Mouse (Mus musculus) lung, embryonic 16.5 days (tissue): ENCODE data around the gene Zfhx3. TPM values are rescaled to one million over a fixed set of nuclear protein-coding genes. Genes with fewer than 3 reads are reported as not detected.
"Not testable (repeated sequence)": the region's sequence is repeated elsewhere in the genome, so short reads cannot be mapped to it uniquely, and the experiment has no call there.

Experiments used
- ATAC-seq: fragments of 200-750 bp; cut with Nextera tagmentation; 2 replicates; pipeline ENCODE4 v1.8.0; 2017; ENCODE audit warnings: low read depth, mild to moderate bottlenecking, moderate library complexity
- H3K27ac ChIP-seq: fragments of 300-500 bp; sonication (generic); 2 replicates; pipeline ENCODE4 v1.5.1; 2014; ENCODE audit warnings: mild to moderate bottlenecking, control low read depth, low read length
- H3K27me3 ChIP-seq: fragments of 300-500 bp; sonication (generic); 2 replicates; pipeline ENCODE4 v1.6.1; 2014; ENCODE audit warnings: low read depth, low read length, mixed read lengths; ENCODE audit not compliant: control insufficient read depth, insufficient read depth
- H3K36me3 ChIP-seq: fragments of 300-500 bp; sonication (generic); 2 replicates; pipeline ENCODE4 v1.6.1; 2014; ENCODE audit warnings: low read length; ENCODE audit not compliant: control insufficient read depth, insufficient read depth
- H3K4me1 ChIP-seq: fragments of 300-500 bp; sonication (generic); replicated peaks from 2 replicates; pipeline ENCODE4 v1.6.1; 2014; ENCODE audit warnings: low read length, mixed read lengths; ENCODE audit not compliant: control insufficient read depth, insufficient read depth
- H3K4me2 ChIP-seq: fragments of 300-500 bp; sonication (generic); 2 replicates; pipeline ENCODE4 v1.6.1; 2014; ENCODE audit warnings: low read depth, low read length, control low read depth
- H3K4me3 ChIP-seq: fragments of 300-500 bp; sonication (generic); 2 replicates; pipeline ENCODE4 v1.5.1; 2014; ENCODE audit warnings: mild to moderate bottlenecking, low read length, control low read depth
- H3K9ac ChIP-seq: fragments of 300-500 bp; sonication (generic); 2 replicates; pipeline ENCODE4 v1.6.1; 2014; ENCODE audit warnings: low read length, control low read depth
- H3K9me3 ChIP-seq: fragments of 300-500 bp; sonication (generic); 2 replicates; pipeline ENCODE4 v1.6.1; 2016; ENCODE audit warnings: low read length; ENCODE audit not compliant: control insufficient read depth
- WGBS: fragments of 180-500 bp; shearing (Covaris S2); extraction: QIAGEN DNeasy Blood & Tissue Kit; methylation state at CpG from one replicate; pipeline ENCODE4 v1.1.7; 2014; 5-methylcytosine and 5-hydroxymethylcytosine counted together
- polyA plus RNA-seq: library from polyadenylated mRNA; unstranded; fragments of >200 nt; fragmentation: Nextera tagmentation; extraction: Ambion mirVana; gene quantifications from 2 replicates; pipeline ENCODE4 v1.2.1, GENCODE M21; 2015

Gene Zfhx3
- polyA plus RNA-seq: 11.9 and 12.7 TPM in 2 replicates

GRCm38 (mm10) chr8:107941922-107942694, at the start of gene Zfhx3:
Gene Zfhx3 (plus strand): TSS chr8:107942644.
- peaks cover 22% of the 10 kb centered on the region for H3K27me3 ChIP-seq
- peaks cover 11% of the 10 kb centered on the region for H3K4me1 ChIP-seq
- H3K9ac ChIP-seq: no peak within 1 kb of the TSS
- no peak for ATAC-seq
- peak within 1 kb of the TSS; percentile 43 for H3K4me2 ChIP-seq
- WGBS: 21% methylated on average over 11 of the region's 11 CpGs
- peak within 1 kb of the TSS; percentile 4 for H3K4me3 ChIP-seq
- H3K36me3 ChIP-seq: no peaks in the 10 kb centered on the region
- no peak within 1 kb of the TSS for H3K27ac ChIP-seq
- H3K9me3 ChIP-seq: no peaks in the 10 kb centered on the region

GRCm38 (mm10) chr8:107918984-107919383, 23.5 kb upstream of the Zfhx3 start:
- H3K36me3 ChIP-seq: no peaks in the 10 kb centered on the region
- H3K4me3 ChIP-seq: no peak overlapping the region
- ATAC-seq: no peak
- H3K27ac ChIP-seq: no peak overlapping the region
- H3K4me1 ChIP-seq: no peaks in the 10 kb centered on the region
- H3K27me3 ChIP-seq: no peaks in the 10 kb centered on the region
- H3K9ac ChIP-seq: no peak overlapping the region
- 88% methylated on average over 12 of the region's 12 CpGs for WGBS
- H3K4me2 ChIP-seq: no peak overlapping the region
- no peaks in the 10 kb centered on the region for H3K9me3 ChIP-seq

GRCm38 (mm10) chr8:107926149-107926548, 16.3 kb upstream of the Zfhx3 start:
- ATAC-seq: peak; percentile 76
- Histone ChIP-seq H3K9me3 (no peaks in the 10 kb centered on the region), H3K4me1 (no peaks in the 10 kb centered on the region), H3K27me3 (no peaks in the 10 kb centered on the region), H3K36me3 (no peaks in the 10 kb centered on the region), H3K4me3 (peak overlapping the region; percentile 0; the same call in 1 of the 2 replicates), H3K4me2 (peak overlapping the region; percentile 32), H3K9ac (no peak overlapping the region), H3K27ac (no peak overlapping the region)
- 67% methylated on average over 15 of the region's 15 CpGs for WGBS

- ATAC-seq: no peak
- Histone ChIP-seq H3K4me3 (no peak overlapping the region), H3K9me3 (no peaks in the 10 kb centered on the region), H3K9ac (no peak overlapping the region), H3K4me2 (no peak overlapping the region), H3K4me1 (no peaks in the 10 kb centered on the region), H3K36me3 (no peaks in the 10 kb centered on the region), H3K27ac (no peak overlapping the region), H3K27me3 (no peaks in the 10 kb centered on the region)
- WGBS: 91% methylated on average over 4 of the region's 4 CpGs
Measured at GRCm38 (mm10) chr8:107936725-107937124, 5.7 kb upstream of the Zfhx3 start.

GRCm38 (mm10) chr8:107938231-107938630, 4.2 kb upstream of the Zfhx3 start:
- H3K9me3 ChIP-seq, ATAC-seq, H3K27me3 ChIP-seq, H3K36me3 ChIP-seq, H3K4me1 ChIP-seq, H3K9ac ChIP-seq, H3K27ac ChIP-seq, H3K4me2 ChIP-seq, H3K4me3 ChIP-seq: not testable (repeated sequence)
- 84% methylated on average over 5 of the region's 5 CpGs for WGBS

- WGBS: 79% methylated on average over 8 of the region's 8 CpGs
- peaks cover 8% of the 10 kb centered on the region for H3K4me1 ChIP-seq
- H3K9me3 ChIP-seq: no peaks in the 10 kb centered on the region
- no peak overlapping the region for H3K4me3 ChIP-seq
- H3K36me3 ChIP-seq: no peaks in the 10 kb centered on the region
- no peak overlapping the region for H3K9ac ChIP-seq
- no peak overlapping the region for H3K27ac ChIP-seq
- H3K27me3 ChIP-seq: peaks cover 12% of the 10 kb centered on the region
- no peak for ATAC-seq
- H3K4me2 ChIP-seq: no peak overlapping the region
Measured at GRCm38 (mm10) chr8:107940181-107940580, 2.3 kb upstream of the Zfhx3 start.

GRCm38 (mm10) chr8:107942752-107943510, 487 bp downstream of the Zfhx3 start:
- Histone ChIP-seq H3K27ac (no peak overlapping the region), H3K4me2 (peak overlapping the region; percentile 43), H3K9me3 (no peaks in the 10 kb centered on the region), H3K36me3 (no peaks in the 10 kb centered on the region), H3K4me3 (peak overlapping the region; percentile 4), H3K4me1 (peaks cover 11% of the 10 kb centered on the region), H3K27me3 (peaks cover 22% of the 10 kb centered on the region), H3K9ac (no peak overlapping the region)
- no peak for ATAC-seq
- WGBS: 2% methylated on average over 17 of the region's 17 CpGs

GRCm38 (mm10) chr8:107943550-107944348, 1.3 kb downstream of the Zfhx3 start:
- Histone ChIP-seq H3K4me2 (peak overlapping the region; percentile 60), H3K4me3 (no peak overlapping the region), H3K9me3 (no peaks in the 10 kb centered on the region), H3K27me3 (peaks cover 22% of the 10 kb centered on the region), H3K36me3 (no peaks in the 10 kb centered on the region), H3K9ac (no peak overlapping the region), H3K4me1 (peaks cover 11% of the 10 kb centered on the region), H3K27ac (no peak overlapping the region)
- 12% methylated on average over 10 of the region's 10 CpGs for WGBS
- ATAC-seq: no peak
